Mouse (Mus musculus) midbrain, embryonic 16.5 days (tissue): ENCODE measurements around the gene Stt3b. TPM values are rescaled to one million over a fixed set of nuclear protein-coding genes. Genes with fewer than 3 reads are reported as not detected.

ENCODE experiments used
- ATAC-seq: fragments of 200-750 bp; cut with Nextera tagmentation; 2 replicates; pipeline ENCODE4 v1.8.0; 2017; ENCODE audit warnings: moderate TSS enrichment
- H3K27ac ChIP-seq: fragments of 300-500 bp; sonication (generic); 2 replicates; pipeline ENCODE4 v1.5.1; 2014; ENCODE audit warnings: mild to moderate bottlenecking, low read length, mixed read lengths
- H3K27me3 ChIP-seq: fragments of 300-500 bp; sonication (generic); 2 replicates; pipeline ENCODE4 v1.6.1; 2014; ENCODE audit warnings: low read depth, low read length, mixed read lengths; ENCODE audit not compliant: control insufficient read depth, insufficient read depth
- H3K36me3 ChIP-seq: fragments of 300-500 bp; sonication (generic); 2 replicates; pipeline ENCODE4 v1.6.1; 2014; ENCODE audit warnings: mild to moderate bottlenecking, low read length, moderate library complexity, mixed read lengths; ENCODE audit not compliant: control insufficient read depth, insufficient read depth
- H3K4me1 ChIP-seq: fragments of 300-500 bp; sonication (generic); 2 replicates; pipeline ENCODE4 v1.6.1; 2014; ENCODE audit warnings: mild to moderate bottlenecking, low read length, mixed read lengths; ENCODE audit not compliant: control insufficient read depth, insufficient read depth
- H3K4me2 ChIP-seq: fragments of 300-500 bp; sonication (generic); 2 replicates; pipeline ENCODE4 v1.6.1; 2014; ENCODE audit warnings: mild to moderate bottlenecking, low read length, mixed read lengths
- H3K4me3 ChIP-seq: fragments of 300-500 bp; sonication (generic); 2 replicates; pipeline ENCODE4 v1.5.1; 2014; ENCODE audit warnings: low read depth, mild to moderate bottlenecking, low read length, moderate library complexity, mixed read lengths
- H3K9ac ChIP-seq: fragments of 300-500 bp; sonication (generic); 2 replicates; pipeline ENCODE4 v1.6.1; 2014; ENCODE audit warnings: low read depth, low read length, mixed read lengths
- H3K9me3 ChIP-seq: fragments of 300-500 bp; sonication (generic); replicated peaks from 2 replicates; pipeline ENCODE4 v1.6.1; 2014; ENCODE audit warnings: mild to moderate bottlenecking, low read length, mixed read lengths; ENCODE audit not compliant: control insufficient read depth, poor library complexity, severe bottlenecking
- WGBS: fragments of 180-500 bp; shearing (Covaris S2); extraction: QIAGEN DNeasy Blood & Tissue Kit; methylation state at CpG from one replicate; pipeline ENCODE4 v1.1.7; 2014; 5-methylcytosine and 5-hydroxymethylcytosine counted together
- polyA plus RNA-seq: library from polyadenylated mRNA; unstranded; fragments of >200 nt; fragmentation: Nextera tagmentation; extraction: Ambion mirVana; gene quantifications from 2 replicates; pipeline ENCODE4 v1.2.1, GENCODE M21; 2015

The Stt3b gene
- 74.8 and 79.1 TPM in 2 replicates for polyA plus RNA-seq

DNA sequence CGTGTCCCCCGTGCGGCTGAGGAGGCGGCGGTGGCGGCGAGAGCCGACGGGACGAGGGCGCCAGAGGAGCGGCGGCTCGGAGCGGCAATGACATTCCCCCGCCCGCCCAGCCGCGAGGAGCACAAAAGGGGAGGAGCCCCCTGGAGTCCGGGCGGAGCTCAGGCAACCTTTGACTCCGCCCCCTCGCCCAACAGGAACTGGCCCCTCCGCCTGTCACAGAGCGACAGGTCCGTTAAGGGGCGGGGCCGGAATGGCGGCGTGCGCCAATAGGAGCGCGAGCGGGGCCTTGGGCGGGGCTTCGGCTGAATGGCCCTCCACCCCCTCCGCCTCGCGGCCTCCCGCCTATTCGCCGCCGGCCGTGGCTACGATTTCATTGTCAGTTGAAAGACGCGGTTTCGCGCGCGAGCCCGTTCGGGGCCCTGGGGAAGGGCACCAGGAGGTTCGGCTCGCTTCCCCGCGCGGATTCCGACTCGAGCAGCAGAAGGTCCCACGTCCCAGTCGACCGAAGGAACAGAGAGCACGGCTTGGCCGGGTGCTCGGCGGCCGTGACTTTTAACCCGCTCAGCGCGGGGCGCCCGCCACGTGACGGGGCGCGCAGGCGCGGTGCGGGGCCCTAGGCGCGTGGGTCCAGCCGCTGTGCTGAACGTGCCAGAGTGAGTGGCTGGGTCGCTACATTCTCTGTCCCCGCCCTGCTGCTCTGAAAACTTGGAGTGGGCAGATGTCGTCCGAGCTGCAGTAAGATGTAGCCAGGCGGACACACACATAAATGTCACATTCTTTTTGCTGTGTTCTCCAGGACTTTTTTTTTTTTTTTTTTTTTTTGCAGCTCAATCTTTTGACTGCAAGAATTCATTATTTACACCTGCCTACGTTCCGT, at the start of gene Stt3b:
TSS of gene Stt3b (minus strand) at position 76 of the 877 bp plus-strand sequence.
- Histone ChIP-seq H3K27me3 (no peaks in the 10 kb centered on the region), H3K9me3 (no peaks in the 10 kb centered on the region), H3K4me2 (peak within 1 kb of the TSS; percentile 78), H3K27ac (peak within 1 kb of the TSS; percentile 99), H3K36me3 (no peaks in the 10 kb centered on the region), H3K4me3 (peak within 1 kb of the TSS; percentile 99), H3K4me1 (peaks cover 31% of the 10 kb centered on the region), H3K9ac (peak within 1 kb of the TSS; percentile 98)
- under 1% methylated on average over 77 of the region's 91 CpGs for WGBS
- peak; percentile 95 for ATAC-seq

DNA sequence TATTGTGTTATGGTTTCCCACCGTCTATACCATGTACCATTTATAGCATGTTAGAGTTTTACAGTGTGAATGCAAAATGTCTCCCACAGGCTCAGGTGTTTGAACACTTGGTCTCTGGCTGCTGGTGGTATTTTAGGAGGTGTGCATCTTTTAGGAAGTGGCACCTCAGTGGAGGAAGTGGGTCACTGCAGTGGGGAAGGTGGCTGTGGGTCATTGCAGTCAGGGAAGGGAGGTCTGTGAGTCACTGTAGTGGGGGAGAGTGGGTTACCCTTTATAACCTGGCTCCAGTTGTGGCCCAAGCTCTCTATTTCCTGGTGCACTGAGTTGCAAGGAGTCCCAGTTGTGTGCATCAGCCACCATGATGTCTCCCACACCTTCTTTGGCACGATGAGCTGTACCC, 48.2 kb upstream of the Stt3b start:
- Histone ChIP-seq H3K4me1 (no peaks in the 10 kb centered on the region), H3K27ac (no peak overlapping the region), H3K27me3 (no peaks in the 10 kb centered on the region), H3K36me3 (no peaks in the 10 kb centered on the region), H3K9me3 (no peaks in the 10 kb centered on the region), H3K4me2 (no peak overlapping the region), H3K4me3 (no peak overlapping the region), H3K9ac (no peak overlapping the region)
- whole genome bisulfite sequencing, result 88% methylated on average over 2 of the region's 2 CpGs
- ATAC-seq, result no peak

DNA sequence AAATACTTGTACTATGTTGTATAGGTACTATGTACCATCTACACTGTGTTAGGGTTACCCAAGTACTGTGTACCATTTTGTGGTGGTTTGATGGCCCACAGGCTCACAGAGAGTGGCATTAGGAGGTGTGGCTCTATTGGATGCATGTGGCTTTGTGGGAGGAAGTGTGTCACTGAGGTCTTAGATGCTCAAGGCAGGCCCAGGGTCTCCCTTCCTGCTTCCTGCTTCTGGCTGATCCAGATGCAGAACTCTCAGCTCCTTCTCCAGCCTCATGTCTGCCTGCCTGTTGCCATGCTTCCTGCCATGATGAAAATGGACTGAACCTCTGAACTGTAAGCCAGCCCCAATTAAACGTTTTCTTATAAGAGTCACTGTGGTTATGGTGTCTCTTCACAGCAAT, 47.8 kb upstream of the Stt3b start:
- no peaks in the 10 kb centered on the region for H3K36me3 ChIP-seq
- no peak overlapping the region for H3K27ac ChIP-seq
- H3K4me3 ChIP-seq, result no peak overlapping the region
- H3K4me1 ChIP-seq, result no peaks in the 10 kb centered on the region
- 85% methylated on average over 1 of the region's 1 CpGs for WGBS
- no peaks in the 10 kb centered on the region for H3K27me3 ChIP-seq
- no peak overlapping the region for H3K9ac ChIP-seq
- no peak for ATAC-seq
- no peak overlapping the region for H3K4me2 ChIP-seq
- H3K9me3 ChIP-seq, result no peaks in the 10 kb centered on the region

DNA sequence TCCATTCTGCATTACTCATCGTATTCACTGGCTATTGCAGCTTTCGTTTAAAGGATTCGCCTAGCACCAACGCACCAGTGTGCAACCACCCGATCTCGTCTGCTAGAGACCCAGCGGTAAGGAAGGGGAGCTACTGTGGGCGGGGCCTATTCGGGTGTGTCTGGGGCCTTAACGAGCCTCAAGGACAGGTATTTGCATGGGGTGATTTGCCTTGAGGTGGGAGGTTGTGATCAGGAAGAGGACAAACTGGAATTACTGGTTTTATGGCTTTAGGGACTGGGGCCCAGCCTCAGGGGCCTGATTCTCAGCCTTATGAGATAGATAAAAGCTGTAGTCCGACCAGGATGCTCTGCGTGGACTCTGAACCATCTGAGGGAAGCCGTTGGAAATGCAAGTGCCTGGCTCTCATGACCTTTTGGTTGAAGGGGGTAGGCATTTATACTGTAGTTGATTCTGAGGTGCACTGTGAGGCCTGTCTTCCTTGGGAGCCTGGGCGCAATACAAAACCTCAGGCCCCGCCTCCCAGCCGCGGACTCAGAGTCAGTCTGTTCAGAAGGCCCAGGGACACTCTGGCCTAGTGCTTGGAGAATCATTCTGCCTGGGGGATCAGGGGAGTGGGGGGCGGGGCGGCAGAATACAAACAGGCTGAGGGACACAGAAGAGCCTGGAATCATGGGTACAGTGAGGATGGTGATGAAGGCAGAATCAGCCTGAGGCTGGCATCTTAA, 46.7 kb upstream of the Stt3b start:
- Histone ChIP-seq H3K9me3 (no peaks in the 10 kb centered on the region), H3K27ac (no peak overlapping the region), H3K9ac (no peak overlapping the region), H3K4me1 (no peaks in the 10 kb centered on the region), H3K4me3 (no peak overlapping the region), H3K36me3 (no peaks in the 10 kb centered on the region), H3K4me2 (no peak overlapping the region), H3K27me3 (no peaks in the 10 kb centered on the region)
- 43% methylated on average over 19 of the region's 19 CpGs for WGBS
- no peak for ATAC-seq

DNA sequence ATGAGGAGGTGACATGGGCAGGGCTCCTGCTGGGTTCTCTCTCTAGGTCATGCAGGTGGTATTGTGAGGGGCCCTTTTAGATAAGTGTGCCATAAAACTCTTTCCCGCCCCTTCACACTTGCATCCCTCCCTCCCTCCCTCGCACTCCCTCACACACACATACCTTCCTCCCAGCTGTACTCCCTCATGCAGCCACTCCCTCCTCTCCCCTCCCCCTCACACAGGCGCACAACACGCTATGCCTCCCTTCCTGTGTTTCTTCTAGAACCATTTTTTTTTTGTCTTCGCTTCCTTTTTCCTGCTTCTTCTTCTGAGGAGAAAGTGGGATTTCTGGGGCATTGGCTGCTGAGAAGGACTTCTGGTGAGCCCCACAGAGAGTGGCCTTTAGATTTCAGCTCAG, 45.8 kb upstream of the Stt3b start:
- H3K4me2 ChIP-seq, result no peak overlapping the region
- H3K36me3 ChIP-seq, result no peaks in the 10 kb centered on the region
- H3K9me3 ChIP-seq, result no peaks in the 10 kb centered on the region
- no peaks in the 10 kb centered on the region for H3K4me1 ChIP-seq
- H3K4me3 ChIP-seq, result no peak overlapping the region
- no peaks in the 10 kb centered on the region for H3K27me3 ChIP-seq
- no peak overlapping the region for H3K27ac ChIP-seq
- no peak for ATAC-seq
- 69% methylated on average over 5 of the region's 5 CpGs for WGBS
- no peak overlapping the region for H3K9ac ChIP-seq

DNA sequence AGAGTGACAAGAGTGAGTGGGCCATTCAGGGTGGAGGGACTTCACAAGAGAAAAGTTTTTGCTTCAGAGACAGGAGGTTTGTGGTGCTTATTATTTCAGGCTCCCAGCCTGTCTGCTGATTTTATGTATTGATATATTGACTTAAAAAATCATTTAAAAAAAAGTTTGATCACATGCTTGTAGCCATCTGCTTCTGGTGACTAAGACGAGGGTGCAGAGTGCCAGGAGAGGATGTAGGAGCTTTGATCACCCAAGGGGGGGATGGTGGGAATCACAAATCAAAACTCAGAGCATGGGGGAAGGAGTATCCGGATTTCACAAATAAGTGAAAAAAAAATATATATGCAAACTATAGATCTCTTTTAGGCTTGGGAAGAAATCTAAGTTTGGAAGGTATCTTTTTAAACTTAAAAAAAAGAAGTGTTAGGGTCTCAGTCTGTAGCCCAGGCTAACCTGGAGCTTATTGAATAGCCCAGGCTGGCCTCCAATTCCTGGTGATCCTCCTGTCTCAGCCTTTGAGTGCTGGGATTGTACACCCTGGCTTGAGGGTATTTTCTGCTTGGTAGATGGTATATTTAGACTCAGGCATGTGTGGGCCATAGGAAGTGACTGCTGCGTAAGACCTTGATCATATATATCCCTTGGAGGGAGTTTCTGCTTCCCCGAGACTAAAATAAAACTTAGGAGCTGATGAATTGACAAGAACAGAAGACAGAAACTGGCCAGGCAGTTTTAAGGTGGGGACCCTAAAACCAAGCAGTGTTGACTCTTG, 39.7 kb upstream of the Stt3b start:
- H3K27me3 ChIP-seq, result no peaks in the 10 kb centered on the region
- no peak overlapping the region for H3K4me3 ChIP-seq
- 87% methylated on average over 4 of the region's 4 CpGs for WGBS
- no peak overlapping the region for H3K9ac ChIP-seq
- H3K4me2 ChIP-seq, result no peak overlapping the region
- ATAC-seq, result no peak
- H3K9me3 ChIP-seq, result no peaks in the 10 kb centered on the region
- H3K27ac ChIP-seq, result no peak overlapping the region
- H3K36me3 ChIP-seq, result no peaks in the 10 kb centered on the region
- H3K4me1 ChIP-seq, result no peaks in the 10 kb centered on the region

DNA sequence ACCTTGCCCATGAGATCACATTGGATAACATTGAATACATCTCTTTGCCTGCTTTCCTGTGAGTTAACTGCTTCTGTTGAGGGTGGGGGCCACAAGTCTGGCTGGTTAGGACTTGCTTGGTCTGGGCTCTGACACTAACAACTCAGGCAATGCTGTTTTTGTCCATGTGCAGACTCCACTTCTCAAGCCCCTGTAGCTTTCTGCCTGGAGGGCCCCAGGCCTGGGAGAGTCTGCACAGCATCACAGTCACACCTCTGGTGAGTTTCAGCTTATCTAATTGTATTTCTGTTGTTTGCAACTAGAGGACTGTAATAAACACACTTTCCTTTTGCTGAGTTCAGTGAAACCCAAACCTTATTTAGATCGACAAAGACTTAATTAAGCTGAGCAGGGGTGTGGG, 38.9 kb upstream of the Stt3b start:
- Histone ChIP-seq H3K27me3 (no peaks in the 10 kb centered on the region), H3K27ac (no peak overlapping the region), H3K4me1 (no peaks in the 10 kb centered on the region), H3K4me2 (no peak overlapping the region), H3K36me3 (no peaks in the 10 kb centered on the region), H3K9ac (no peak overlapping the region), H3K9me3 (no peaks in the 10 kb centered on the region), H3K4me3 (no peak overlapping the region)
- 74% methylated on average over 1 of the region's 1 CpGs for WGBS
- ATAC-seq, result no peak

DNA sequence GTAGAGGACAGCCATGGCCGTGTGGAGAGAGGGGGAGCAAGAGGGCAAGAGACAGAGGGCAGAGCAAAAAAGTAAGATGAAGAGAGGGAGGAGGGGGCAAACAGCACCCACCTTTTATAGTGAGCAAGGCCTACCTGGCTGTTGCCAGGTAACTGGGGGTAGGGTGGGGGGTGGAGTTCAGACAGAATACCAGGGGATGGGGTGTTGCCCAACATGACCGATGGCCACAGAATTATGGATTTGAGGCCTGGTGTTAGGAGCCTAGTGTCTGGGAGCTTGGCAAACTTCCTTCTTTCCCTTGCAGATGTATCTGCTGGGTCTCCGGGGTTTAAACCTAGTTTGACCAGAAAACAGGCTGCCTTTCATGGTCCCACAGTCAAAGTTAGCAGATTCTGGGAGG, 34.7 kb upstream of the Stt3b start:
- ATAC-seq, result no peak
- Histone ChIP-seq H3K4me3 (no peak overlapping the region), H3K4me2 (no peak overlapping the region), H3K27ac (no peak overlapping the region), H3K36me3 (no peaks in the 10 kb centered on the region), H3K27me3 (no peaks in the 10 kb centered on the region), H3K4me1 (peaks cover 4% of the 10 kb centered on the region; the same call in 1 of the 2 replicates), H3K9ac (no peak overlapping the region), H3K9me3 (no peaks in the 10 kb centered on the region)
- 79% methylated on average over 3 of the region's 3 CpGs for WGBS
